Comparison of ENCODE assay signal across 24 mouse cellular contexts in genomic region chr5:41790517-41790916, GRCm38 (mm10). TPM values are rescaled to one million over a fixed set of nuclear protein-coding genes. Genes with fewer than 3 reads are reported as not detected.
DNase-seq lines count a peak whose midpoint lies in the region; ATAC-seq lines count a peak whose summit lies in the region.
"Had no signal": no experiment of that assay in that cellular context is flagged by ENCODE, and none has a peak within 500 bp of the region (broad histone marks: within the 10 kb centered on the region; RNA-seq: fewer than 3 reads in every experiment).

No protein-coding gene starts in this region.

- 67% methylated on average over 2 of the region's 2 CpGs for WGBS in kidney, embryonic 16.5 days
- WGBS in midbrain, embryonic 11.5 days, result 93% methylated on average over 2 of the region's 2 CpGs
- 95% methylated on average over 2 of the region's 2 CpGs for WGBS in hindbrain, embryonic 14.5 days

- no peak overlapping the region for H3K9ac ChIP-seq in kidney, embryonic 16.5 days (replicated peaks; ENCODE audit: low read length)
- no peak overlapping the region for H3K9ac ChIP-seq in midbrain, embryonic 11.5 days (ENCODE audit: low read length)
- H3K9ac ChIP-seq in hindbrain, embryonic 14.5 days, result no peak overlapping the region
- H3K9ac ChIP-seq: embryonic facial prominence, embryonic 12.5 days; forebrain, embryonic 13.5 days had no signal

- H3K4me3 ChIP-seq in kidney, embryonic 16.5 days (ENCODE audit: low read length), result no peak overlapping the region
- no peak overlapping the region for H3K4me3 ChIP-seq in midbrain, embryonic 11.5 days (ENCODE audit: low read depth, low read length)
- no peak overlapping the region for H3K4me3 ChIP-seq in hindbrain, embryonic 14.5 days (replicated peaks; ENCODE audit: low read length)
- H3K4me3 ChIP-seq: embryonic facial prominence, embryonic 12.5 days; erythroblast, embryonic 14.5 days; forebrain, embryonic 13.5 days had no signal

- H3K27ac ChIP-seq in kidney, embryonic 16.5 days (ENCODE audit: low read length), result no peak overlapping the region
- H3K27ac ChIP-seq in midbrain, embryonic 11.5 days (ENCODE audit: low read depth, low read length), result no peak overlapping the region
- H3K27ac ChIP-seq in hindbrain, embryonic 14.5 days, result no peak overlapping the region
- H3K27ac ChIP-seq: embryonic facial prominence, embryonic 12.5 days; forebrain, embryonic 13.5 days had no signal

- no peak overlapping the region for H3K4me2 ChIP-seq in kidney, embryonic 16.5 days (replicated peaks; ENCODE audit: low read depth, low read length)
- H3K4me2 ChIP-seq in midbrain, embryonic 11.5 days, result no peak overlapping the region
- no peak overlapping the region for H3K4me2 ChIP-seq in hindbrain, embryonic 14.5 days (replicated peaks)
- H3K4me2 ChIP-seq: embryonic facial prominence, embryonic 12.5 days; forebrain, embryonic 13.5 days; liver, embryonic 11.5 days had no signal

- peak; percentile 89 for ATAC-seq in kidney, embryonic 16.5 days (ENCODE audit: low FRiP score, low TSS enrichment)
- no peak for ATAC-seq in midbrain, embryonic 11.5 days (ENCODE audit: low FRiP score)
- no peak for ATAC-seq in hindbrain, embryonic 14.5 days (ENCODE audit: low FRiP score)
- ATAC-seq: forebrain, embryonic 13.5 days; inflammation-experienced regulatory T-cells, adult 6 months; midbrain, embryonic 16.5 days had no signal

- peak; percentile 48 for DNase-seq in ovary, adult 18-20 months (ENCODE audit: low spot score)
- DNase-seq in ovary, postnatal 14 days (ENCODE audit: low spot score), result no peak
- peak; percentile 73 for DNase-seq in adrenal gland, postnatal 10 days
- DNase-seq in yolk sac, embryonic 10.5 days (ENCODE audit: low spot score), result peak; percentile 9
- no peak for DNase-seq in midbrain, embryonic 11.5 days (ENCODE audit: low spot score, missing footprints)
- DNase-seq in hindbrain, embryonic 14.5 days (ENCODE audit: low spot score), result no peak
- DNase-seq: cerebellum, adult 9-11 months; gastrocnemius, postnatal 14 days; lung, adult 2 months; right cerebral cortex, adult 18-20 months; thymus, postnatal 14 days had no signal

- peaks cover 61% of the 10 kb centered on the region for H3K36me3 ChIP-seq in kidney, embryonic 16.5 days (ENCODE audit: insufficient read depth, low read length)
- peaks cover 13% of the 10 kb centered on the region for H3K36me3 ChIP-seq in midbrain, embryonic 11.5 days (ENCODE audit: control insufficient read depth, insufficient read depth, low read length)
- peaks cover 88% of the 10 kb centered on the region for H3K36me3 ChIP-seq in hindbrain, embryonic 14.5 days (replicated peaks; ENCODE audit: control insufficient read depth, insufficient read depth)

- H3K9me3 ChIP-seq in kidney, embryonic 16.5 days (ENCODE audit: low read length), result no peaks in the 10 kb centered on the region
- no peaks in the 10 kb centered on the region for H3K9me3 ChIP-seq in midbrain, embryonic 11.5 days (ENCODE audit: control insufficient read depth, low read length)
- no peaks in the 10 kb centered on the region for H3K9me3 ChIP-seq in hindbrain, embryonic 14.5 days (ENCODE audit: control insufficient read depth, low read length)
- H3K9me3 ChIP-seq: embryonic facial prominence, embryonic 12.5 days; forebrain, embryonic 13.5 days; megakaryocyte, embryonic 14.5 days had no signal

- no peaks in the 10 kb centered on the region for H3K27me3 ChIP-seq in kidney, embryonic 16.5 days (ENCODE audit: insufficient read depth, low read length)
- H3K27me3 ChIP-seq in midbrain, embryonic 11.5 days (ENCODE audit: control insufficient read depth, insufficient read depth, low read length), result no peaks in the 10 kb centered on the region
- no peaks in the 10 kb centered on the region for H3K27me3 ChIP-seq in hindbrain, embryonic 14.5 days (ENCODE audit: control insufficient read depth, insufficient read depth, low read length)
- H3K27me3 ChIP-seq: embryonic facial prominence, embryonic 12.5 days; forebrain, embryonic 13.5 days; megakaryocyte, embryonic 14.5 days had no signal

- no peaks in the 10 kb centered on the region for H3K4me1 ChIP-seq in kidney, embryonic 16.5 days (ENCODE audit: insufficient read depth, low read length)
- H3K4me1 ChIP-seq in midbrain, embryonic 11.5 days (ENCODE audit: control insufficient read depth, insufficient read depth, low read length), result no peaks in the 10 kb centered on the region
- no peaks in the 10 kb centered on the region for H3K4me1 ChIP-seq in hindbrain, embryonic 14.5 days (replicated peaks; ENCODE audit: control insufficient read depth, insufficient read depth, low read length)
- H3K4me1 ChIP-seq: embryonic facial prominence, embryonic 12.5 days; forebrain, embryonic 13.5 days had no signal

RNA-seq across cellular contexts. Expression of gene Nkx3-2, which starts 26.2 kb away (rescaled TPM):
- under 1 TPM in 1 of 2 experiments, not detected in 1; 0.15 TPM for total RNA-seq in adrenal gland, postnatal 10 days (2021)
- polyA plus RNA-seq in kidney, embryonic 16.5 days (2015; fragmentation: Nextera tagmentation; extraction: Ambion mirVana), result not detected in 2 replicates
- polyA plus RNA-seq in midbrain, embryonic 11.5 days (2014; fragmentation: Nextera tagmentation; extraction: Ambion mirVana), result 0.27 TPM in 1 of 2 replicates, not detected in the other
- not detected in 2 replicates for polyA plus RNA-seq in hindbrain, embryonic 14.5 days (2014; fragmentation: Nextera tagmentation; extraction: Ambion mirVana)
- total RNA-seq: gastrocnemius, postnatal 14 days; left cerebral cortex, adult 18-20 months; neutrophil, adult 5-6 weeks had no signal
- polyA plus RNA-seq: brain, embryonic 14.5 days; cortical plate, adult 2 months; erythroblast, embryonic 14.5 days; forebrain, embryonic 13.5 days; heart, postnatal 0 days; inflammation-experienced regulatory T-cells, adult 6 months; lung, adult 2 months; midbrain, embryonic 16.5 days had no signal

RNA-seq across cellular contexts. Expression of gene Bod1l, which starts 53.6 kb away (rescaled TPM):
- total RNA-seq in adrenal gland, postnatal 10 days (2021), result 10 to 100 TPM; 23.3 to 28.1 TPM
- polyA plus RNA-seq in kidney, embryonic 16.5 days (2015; fragmentation: Nextera tagmentation; extraction: Ambion mirVana), result 19.0 and 20.9 TPM in 2 replicates
- polyA plus RNA-seq in midbrain, embryonic 11.5 days (2014; fragmentation: Nextera tagmentation; extraction: Ambion mirVana), result 24.5 and 24.6 TPM in 2 replicates
- polyA plus RNA-seq in hindbrain, embryonic 14.5 days (2014; fragmentation: Nextera tagmentation; extraction: Ambion mirVana), result 28.2 and 30.7 TPM in 2 replicates

Comparison
In these comparisons a context has a peak if more than half of its experiments do, and no peak if none do; other contexts are left out.
1. DNase-seq: peak in ovary, adult 18-20 months (single experiment), adrenal gland, postnatal 10 days (single experiment) and yolk sac, embryonic 10.5 days (single experiment); none in ovary, postnatal 14 days (single experiment), midbrain, embryonic 11.5 days (single experiment) and hindbrain, embryonic 14.5 days (single experiment).